Mouse (Mus musculus) bone marrow macrophage, adult 2 months (primary cell): ENCODE data around the gene Dbx1.

Experiments used
- CTCF ChIP-seq: IDR thresholded peaks from 2 replicates; pipeline ENCODE4 v1.5.1; 2012; ENCODE audit warnings: low read depth, mild to moderate bottlenecking, low read length, moderate library complexity
- POLR2A ChIP-seq: IDR thresholded peaks from 2 replicates; pipeline ENCODE4 v1.6.1; 2012; ENCODE audit warnings: mild to moderate bottlenecking, low read depth, low read length, borderline replicate concordance

DNA sequence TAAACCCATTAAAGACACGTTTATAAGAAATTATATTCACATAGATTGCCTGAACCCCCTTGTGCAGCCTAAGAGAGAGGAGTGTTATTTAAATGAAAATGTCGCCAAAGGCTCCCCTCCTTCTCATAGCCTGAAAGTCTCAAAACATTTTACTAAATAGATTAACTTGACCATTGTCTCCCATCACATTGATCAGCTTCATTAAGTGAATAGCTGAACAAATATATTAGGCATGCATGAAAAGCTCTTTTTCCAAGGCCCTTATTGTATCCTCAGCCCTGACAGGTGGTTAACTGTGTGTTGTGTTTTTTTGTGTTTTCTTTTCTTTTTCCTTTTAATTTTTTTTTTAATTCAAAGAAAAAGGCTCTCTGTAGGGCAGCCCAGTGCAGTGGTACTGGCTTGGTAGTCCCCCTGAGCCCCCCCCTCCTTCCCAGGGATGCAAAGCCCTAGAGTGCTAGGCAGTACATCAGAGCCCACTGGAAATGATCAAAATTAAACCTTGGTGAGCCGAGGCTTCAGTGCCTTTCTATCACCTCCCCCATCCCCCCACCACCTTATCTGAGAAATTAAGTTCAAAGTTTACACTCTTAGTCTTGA, 4.2 kb upstream of the Dbx1 start:
- TF ChIP-seq CTCF (no peak), POLR2A (no peak)
